Mouse (Mus musculus) kidney, adult 2 months (tissue): ENCODE results near the gene Fbln5.

Experiments
- CTCF ChIP-seq: fragments of 200-500 bp; conservative IDR thresholded peaks from 2 replicates; pipeline ENCODE4 v1.5.1; 2011; ENCODE audit warnings: low read depth, mild to moderate bottlenecking, control low read depth, low read length, moderate library complexity, mixed read lengths; ENCODE audit not compliant: insufficient read depth, insufficient read length
- POLR2A ChIP-seq: fragments of 200-500 bp; IDR thresholded peaks from one replicate; pipeline ENCODE4 v1.6.1; 2011; ENCODE audit warnings: low read depth, low read length, control low read depth

- no peak for TF ChIP-seq CTCF
- no peak for TF ChIP-seq POLR2A
Measured at GRCm38 (mm10) chr12:101740486-101740885, 78.4 kb downstream of the Fbln5 start.
